Comparison of ENCODE assay signal across 18 mouse cellular contexts in the genomic region with DNA sequence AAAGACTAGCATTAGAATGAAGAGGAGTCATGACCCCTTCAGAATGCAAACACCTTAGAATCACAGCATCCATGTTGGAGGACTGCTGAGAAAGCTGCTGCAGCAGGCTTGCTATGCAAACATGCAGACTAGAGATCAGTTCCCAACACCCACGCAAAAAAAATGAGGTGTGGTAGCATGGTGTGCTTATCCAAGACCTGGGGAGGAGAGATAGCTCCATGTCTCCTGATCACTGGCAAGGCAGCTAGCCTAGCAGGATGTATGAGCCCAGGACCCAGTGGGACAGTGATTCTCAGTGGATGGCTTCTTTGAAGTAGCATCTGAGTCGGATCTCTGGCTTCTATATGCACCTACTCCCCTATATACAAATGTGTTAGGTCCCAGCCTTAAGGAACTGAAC.
"Had no signal": no experiment of that assay in that cellular context is flagged by ENCODE, and none has a peak within 500 bp of the region (broad histone marks: within the 10 kb centered on the region; RNA-seq: fewer than 3 reads in every experiment).

No protein-coding gene starts in this region.

- H3K27ac ChIP-seq: midbrain, embryonic 10.5 days; midbrain, embryonic 12.5 days; neural tube, embryonic 15.5 days; stomach, embryonic 15.5 days; stomach, postnatal 0 days had no signal

- H3K9me3 ChIP-seq: midbrain, embryonic 10.5 days; stomach, embryonic 15.5 days had no signal

- H3K4me2 ChIP-seq: lung, embryonic 14.5 days; midbrain, embryonic 12.5 days; neural tube, embryonic 13.5 days; neural tube, embryonic 15.5 days; stomach, embryonic 15.5 days had no signal

- H3K4me1 ChIP-seq: midbrain, embryonic 10.5 days; midbrain, embryonic 12.5 days; stomach, embryonic 15.5 days had no signal

- H3K27me3 ChIP-seq: midbrain, embryonic 12.5 days; neural tube, embryonic 15.5 days; stomach, embryonic 15.5 days had no signal

- H3K36me3 ChIP-seq: midbrain, embryonic 10.5 days; neural tube, embryonic 13.5 days; neural tube, embryonic 15.5 days; stomach, embryonic 15.5 days had no signal

- ATAC-seq: midbrain, embryonic 16.5 days had no signal

- H3K9ac ChIP-seq: lung, embryonic 14.5 days; midbrain, embryonic 12.5 days; neural tube, embryonic 13.5 days; neural tube, embryonic 15.5 days; stomach, embryonic 15.5 days had no signal

- DNase-seq: lung, embryonic 14.5 days; lung, postnatal 10 days; lung, postnatal 4 days; midbrain, embryonic 14.5 days; retina, postnatal 1 day; right cerebral cortex, adult 18-20 months; right cerebral cortex, postnatal 25 days; thymus, adult 2 months; thymus, postnatal 25 days; thymus, postnatal 4 days had no signal

- H3K4me3 ChIP-seq: midbrain, embryonic 10.5 days; midbrain, embryonic 12.5 days; myocyte; neural tube, embryonic 13.5 days; neural tube, embryonic 15.5 days; stomach, embryonic 15.5 days had no signal
